Mouse (Mus musculus): ENCODE measurements at regions not wholly inside any gene's neighbourhood (a gene's known extent, or its start where the extent isn't known, plus 50 kb on each side); places are given as distances from the start of the nearest gene placed in this dataset.

DNA sequence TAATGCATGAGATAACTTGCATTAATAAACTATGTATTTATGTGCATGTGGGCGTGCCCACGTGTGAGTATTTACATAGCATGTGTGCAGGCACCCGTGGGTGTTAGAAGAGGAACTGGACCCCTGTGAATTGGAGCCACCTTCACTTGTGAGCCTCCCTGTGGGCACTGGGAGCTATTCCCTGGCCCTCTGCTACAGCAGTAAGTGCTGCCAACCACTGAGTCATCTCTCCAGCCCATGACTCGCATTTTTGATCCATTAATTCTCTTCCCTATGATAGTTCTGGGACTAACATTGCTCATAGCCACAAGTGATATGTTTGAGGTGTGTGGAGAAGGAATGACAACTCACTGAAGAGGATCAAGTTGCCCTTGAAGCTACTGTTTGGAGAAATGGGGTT, 87.6 kb upstream of the Rbms3 start:
- no peak overlapping the region for H3K4me2 ChIP-seq (replicated peaks)
- ATAC-seq (ENCODE audit: low FRiP score, low read depth), result no peak
- 85% methylated on average over 4 of the region's 4 CpGs for WGBS

DNA sequence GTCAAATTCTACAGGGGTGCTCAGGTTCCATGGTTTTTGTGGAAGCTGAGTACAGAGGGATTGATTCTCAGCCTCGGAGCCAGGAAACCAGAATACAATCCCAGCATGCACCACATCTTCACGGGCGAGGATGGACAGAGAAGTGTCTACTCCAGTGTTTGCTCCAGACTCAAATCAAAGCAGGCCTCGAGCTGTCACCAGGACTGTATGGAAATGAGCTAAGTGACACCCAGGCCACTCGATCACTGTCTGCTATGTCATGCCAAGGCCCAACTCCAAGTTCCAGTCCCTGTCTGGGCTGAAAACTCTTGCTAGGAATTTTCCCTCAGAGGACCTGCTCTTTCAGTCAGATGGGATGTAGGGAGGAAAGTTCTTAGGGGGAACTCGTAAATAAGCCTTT, 86.8 kb upstream of the Rbms3 start:
- WGBS, result 86% methylated on average over 6 of the region's 6 CpGs
- Histone ChIP-seq H3K27me3 (no peaks in the 10 kb centered on the region), H3K4me1 (peaks cover 9% of the 10 kb centered on the region; the same call in 1 of the 2 replicates), H3K27ac (no peak overlapping the region), H3K4me3 (no peak overlapping the region), H3K9me3 (no peaks in the 10 kb centered on the region), H3K36me3 (no peaks in the 10 kb centered on the region), H3K9ac (no peak overlapping the region), H3K4me2 (replicated peaks) (no peak overlapping the region)
- ATAC-seq (ENCODE audit: low FRiP score, low read depth), result no peak

More for the DNA sequence above, 87.6 kb upstream of the Rbms3 start:
- Histone ChIP-seq H3K4me1 (peaks cover 16% of the 10 kb centered on the region), H3K36me3 (no peaks in the 10 kb centered on the region), H3K27me3 (no peaks in the 10 kb centered on the region), H3K9ac (no peak overlapping the region), H3K27ac (no peak overlapping the region), H3K9me3 (no peaks in the 10 kb centered on the region), H3K4me3 (no peak overlapping the region)

- WGBS, result 82% methylated on average over 13 of the region's 13 CpGs
- H3K27me3 ChIP-seq, result no peaks in the 10 kb centered on the region
- H3K9ac ChIP-seq, result no peak overlapping the region
- H3K4me2 ChIP-seq (replicated peaks), result no peak overlapping the region
- H3K36me3 ChIP-seq, result no peaks in the 10 kb centered on the region
- no peak overlapping the region for H3K4me3 ChIP-seq
- H3K9me3 ChIP-seq, result no peaks in the 10 kb centered on the region
- H3K27ac ChIP-seq, result no peak overlapping the region
- 0 out of 2 replicates have a peak, but pooled peaks cover 4% of the 10 kb centered on the region for H3K4me1 ChIP-seq
- ATAC-seq (ENCODE audit: low FRiP score, low read depth), result no peak
Measured at GRCm38 (mm10) chr9:117714741-117715675, 85.3 kb upstream of the Rbms3 start.

- Histone ChIP-seq H3K4me1 (no peaks in the 10 kb centered on the region), H3K36me3 (no peaks in the 10 kb centered on the region)
- WGBS, result 57% methylated on average over 4 of the region's 4 CpGs
Measured at GRCm38 (mm10) chr9:117713121-117713520, 83.4 kb upstream of the Rbms3 start.

GRCm38 (mm10) chr9:117711793-117712192, 82.1 kb upstream of the Rbms3 start:
- WGBS, result 76% methylated on average over 5 of the region's 5 CpGs
- ATAC-seq (ENCODE audit: low FRiP score, low read depth), result no peak

More at GRCm38 (mm10) chr9:117713121-117713520, 83.4 kb upstream of the Rbms3 start:
- Histone ChIP-seq H3K9me3 (no peaks in the 10 kb centered on the region), H3K4me2 (replicated peaks) (no peak overlapping the region), H3K27ac (no peak overlapping the region), H3K27me3 (no peaks in the 10 kb centered on the region), H3K4me3 (no peak overlapping the region), H3K9ac (no peak overlapping the region)
- ATAC-seq (ENCODE audit: low FRiP score, low read depth), result no peak

GRCm38 (mm10) chr9:117710966-117711365, 81.3 kb upstream of the Rbms3 start:
- no peaks in the 10 kb centered on the region for H3K9me3 ChIP-seq
- ATAC-seq (ENCODE audit: low FRiP score, low read depth), result no peak
- H3K27me3 ChIP-seq, result no peaks in the 10 kb centered on the region
- no peak overlapping the region for H3K9ac ChIP-seq
- H3K36me3 ChIP-seq, result no peaks in the 10 kb centered on the region
- no peak overlapping the region for H3K27ac ChIP-seq
- H3K4me1 ChIP-seq, result no peaks in the 10 kb centered on the region
- H3K4me3 ChIP-seq, result no peak overlapping the region
- WGBS, result 91% methylated on average over 9 of the region's 9 CpGs
- H3K4me2 ChIP-seq (replicated peaks), result no peak overlapping the region

More at GRCm38 (mm10) chr9:117711793-117712192, 82.1 kb upstream of the Rbms3 start:
- H3K36me3 ChIP-seq, result no peaks in the 10 kb centered on the region
- H3K9ac ChIP-seq, result no peak overlapping the region
- H3K4me3 ChIP-seq, result no peak overlapping the region
- no peaks in the 10 kb centered on the region for H3K27me3 ChIP-seq
- H3K4me2 ChIP-seq (replicated peaks), result no peak overlapping the region
- no peaks in the 10 kb centered on the region for H3K9me3 ChIP-seq
- H3K4me1 ChIP-seq, result no peaks in the 10 kb centered on the region
- H3K27ac ChIP-seq, result no peak overlapping the region

DNA sequence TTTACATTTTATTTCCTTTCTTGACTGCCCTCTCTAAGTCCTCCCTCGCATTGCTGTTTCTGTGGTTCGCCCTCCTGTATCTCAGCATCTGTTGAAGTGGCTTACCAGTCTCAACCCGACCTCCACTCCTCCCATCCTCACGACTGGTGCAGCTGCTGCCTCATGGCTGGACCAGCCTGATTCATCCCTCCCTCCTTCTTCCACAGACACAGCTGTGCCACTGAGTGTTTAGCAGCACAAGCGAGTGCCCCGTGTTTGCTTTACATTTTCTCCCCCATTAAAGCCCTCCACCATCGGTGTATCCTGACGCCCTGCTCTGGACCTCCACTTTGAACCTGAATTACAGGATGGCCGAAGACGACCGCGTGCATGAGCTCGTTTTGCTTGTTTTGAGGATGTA, 80.0 kb upstream of the Rbms3 start:
- Histone ChIP-seq H3K36me3 (no peaks in the 10 kb centered on the region), H3K4me1 (no peaks in the 10 kb centered on the region), H3K27me3 (no peaks in the 10 kb centered on the region), H3K4me3 (no peak overlapping the region), H3K9me3 (no peaks in the 10 kb centered on the region), H3K27ac (no peak overlapping the region), H3K9ac (no peak overlapping the region), H3K4me2 (replicated peaks) (no peak overlapping the region)
- WGBS, result 70% methylated on average over 13 of the region's 13 CpGs
- no peak for ATAC-seq (ENCODE audit: low FRiP score, low read depth)

- Histone ChIP-seq H3K27me3 (no peaks in the 10 kb centered on the region), H3K9ac (no peak overlapping the region), H3K36me3 (no peaks in the 10 kb centered on the region), H3K4me2 (replicated peaks) (no peak overlapping the region), H3K4me1 (no peaks in the 10 kb centered on the region), H3K27ac (no peak overlapping the region), H3K9me3 (peaks cover 10% of the 10 kb centered on the region; the same call in 1 of the 2 replicates), H3K4me3 (no peak overlapping the region)
- no peak for ATAC-seq (ENCODE audit: low FRiP score, low read depth)
- 88% methylated on average over 8 of the region's 8 CpGs for WGBS
Measured at GRCm38 (mm10) chr9:117693001-117693400, 63.3 kb upstream of the Rbms3 start.

DNA sequence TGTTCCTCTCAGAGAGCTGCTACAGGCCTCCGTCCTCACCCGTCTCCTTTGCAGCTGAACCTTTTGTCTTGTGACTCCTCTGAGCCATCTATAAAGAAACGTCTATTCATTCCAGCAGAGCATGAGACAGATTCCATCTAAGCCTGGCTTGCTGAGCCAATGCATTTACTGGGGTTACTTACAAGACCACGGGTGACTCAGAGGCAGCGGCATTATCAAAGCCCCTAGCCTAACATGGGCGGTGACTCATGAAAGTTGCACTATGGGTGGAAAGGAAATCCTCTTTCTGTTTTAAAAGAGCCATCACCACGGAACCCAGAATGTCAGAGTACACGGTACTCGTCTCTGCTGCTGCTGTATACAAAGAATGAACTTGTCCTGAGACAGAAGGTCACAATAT, 62.8 kb upstream of the Rbms3 start:
- Histone ChIP-seq H3K4me2 (replicated peaks) (no peak overlapping the region), H3K9me3 (peaks cover 10% of the 10 kb centered on the region; the same call in 1 of the 2 replicates), H3K27ac (no peak overlapping the region), H3K4me1 (no peaks in the 10 kb centered on the region), H3K9ac (no peak overlapping the region), H3K36me3 (no peaks in the 10 kb centered on the region), H3K4me3 (no peak overlapping the region), H3K27me3 (no peaks in the 10 kb centered on the region)
- WGBS, result 88% methylated on average over 9 of the region's 9 CpGs
- ATAC-seq (ENCODE audit: low FRiP score, low read depth), result no peak

DNA sequence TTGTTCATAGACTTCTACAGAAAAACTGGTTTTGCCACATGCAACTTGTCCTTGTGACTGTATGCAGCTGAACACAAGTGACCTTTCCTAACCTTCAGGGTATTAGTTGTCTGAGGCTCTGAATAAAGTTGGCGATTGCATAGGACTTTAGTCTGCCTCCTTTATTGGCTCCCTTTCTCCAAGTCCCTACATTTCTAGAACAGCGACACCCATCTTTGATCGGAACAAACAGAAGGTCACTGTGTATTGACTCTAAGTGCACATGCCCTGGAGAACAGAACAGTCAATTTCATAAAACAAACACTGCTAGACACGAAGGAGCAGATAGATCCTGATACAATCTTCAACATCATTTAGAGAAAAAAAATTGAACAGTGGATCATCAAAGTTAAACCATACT, 60.2 kb upstream of the Rbms3 start:
- WGBS, result 82% methylated on average over 4 of the region's 4 CpGs
- Histone ChIP-seq H3K9me3 (peaks cover 10% of the 10 kb centered on the region; the same call in 1 of the 2 replicates), H3K9ac (no peak overlapping the region), H3K4me2 (replicated peaks) (no peak overlapping the region), H3K27me3 (no peaks in the 10 kb centered on the region), H3K4me1 (no peaks in the 10 kb centered on the region), H3K4me3 (no peak overlapping the region), H3K27ac (no peak overlapping the region), H3K36me3 (no peaks in the 10 kb centered on the region)
- no peak for ATAC-seq (ENCODE audit: low FRiP score, low read depth)
